Mouse (Mus musculus): ENCODE results near the gene Fkbp6.

- TF ChIP-seq CTCF (IDR thresholded peaks at IDR 0.05; ENCODE audit: low read depth): no peak
- no peak for TF ChIP-seq EP300 (IDR thresholded peaks at IDR 0.05; ENCODE audit: low read depth)
Observed at GRCm38 (mm10) chr5:135243166-135243565, 106.7 kb downstream of the Fkbp6 start.

Data from heart, postnatal 0 days (tissue).